Mouse (Mus musculus) MEL (cell line): ENCODE data around the gene Snd1. TPM values are rescaled to one million over a fixed set of nuclear protein-coding genes. Genes with fewer than 3 reads are reported as not detected.

Source experiments
- DNase-seq: peaks from one replicate; pipeline ENCODE4 v3.0.0; 2011; ENCODE audit warnings: low read depth, low spot score
- H3K27ac ChIP-seq: 2 replicates; pipeline ENCODE4 v1.5.1; 2012; ENCODE audit warnings: low read depth, mild to moderate bottlenecking, control low read depth, low read length, moderate library complexity; ENCODE audit not compliant: control insufficient read depth
- H3K27me3 ChIP-seq, 2 experiments: fragments of 150-350 bp in 1 of 2; sonication (generic) in 1 of 2; 2 replicates each; pipeline ENCODE4 v1.6.1; 2012; ENCODE audit warnings: low read length in 2 of 2, mild to moderate bottlenecking in 2 of 2, improper control_type of control experiment in 1 of 2, moderate library complexity in 1 of 2; ENCODE audit not compliant: insufficient read depth in 2 of 2, control insufficient read depth in 1 of 2
- H3K36me3 ChIP-seq, 2 experiments: 2 replicates each; pipeline ENCODE4 v1.6.1; 2012 to 2014; ENCODE audit warnings: low read length in 2 of 2, improper control_type of control experiment in 1 of 2, inconsistent platforms in 1 of 2, mild to moderate bottlenecking in 1 of 2; ENCODE audit not compliant: insufficient read depth in 2 of 2, control insufficient read depth in 1 of 2
- H3K4me1 ChIP-seq, 2 experiments: fragments of 150-350 bp in 1 of 2; sonication (generic) in 1 of 2; 2 replicates each; pipeline ENCODE4 v1.6.1; 2012; ENCODE audit warnings: low read length in 2 of 2, improper control_type of control experiment in 1 of 2, mild to moderate bottlenecking in 1 of 2; ENCODE audit not compliant: insufficient read depth in 2 of 2, control insufficient read depth in 1 of 2
- H3K4me3 ChIP-seq, 2 experiments: fragments of 150-350 bp in 1 of 2; sonication (generic) in 1 of 2; 2 replicates each; pipeline ENCODE4 v1.5.1; 2012; ENCODE audit warnings: low read depth in 2 of 2, low read length in 2 of 2, mild to moderate bottlenecking in 2 of 2, moderate library complexity in 2 of 2, control low read depth in 1 of 2, improper control_type of control experiment in 1 of 2; ENCODE audit not compliant: control insufficient read depth in 1 of 2, insufficient read depth in 1 of 2
- H3K79me2 ChIP-seq: 2 replicates; pipeline ENCODE4 v1.6.1; 2012; ENCODE audit warnings: mild to moderate bottlenecking, low read length, moderate library complexity; ENCODE audit not compliant: control insufficient read depth, poor library complexity, insufficient read depth
- H3K9ac ChIP-seq: 2 replicates; pipeline ENCODE4 v1.6.1; 2012; ENCODE audit warnings: low read depth, mild to moderate bottlenecking, control low read depth, low read length, moderate library complexity; ENCODE audit not compliant: control insufficient read depth, poor library complexity, severe bottlenecking
- H3K9me3 ChIP-seq: fragments of 150-350 bp; sonication (generic); replicated peaks from 2 replicates; pipeline ENCODE4 v1.6.1; 2012; ENCODE audit warnings: mild to moderate bottlenecking, low read length, improper control_type of control experiment, moderate library complexity; ENCODE audit not compliant: insufficient read depth
- CHD2 ChIP-seq: IDR thresholded peaks from 2 replicates; pipeline ENCODE4 v1.6.1; 2011; ENCODE audit warnings: low read length, improper control_type of control experiment
- E2F4 ChIP-seq: IDR thresholded peaks from 2 replicates; pipeline ENCODE4 v1.6.1; 2011; ENCODE audit warnings: low read depth, low read length, improper control_type of control experiment, borderline replicate concordance
- EP300 ChIP-seq, 2 experiments: IDR thresholded peaks; 2 replicates each; pipeline ENCODE4 v1.6.1; 2011; ENCODE audit warnings: improper control_type of control experiment in 2 of 2, low read length in 2 of 2, low read depth in 1 of 2, mild to moderate bottlenecking in 1 of 2
- ETS1 ChIP-seq: IDR thresholded peaks from 2 replicates; pipeline ENCODE4 v1.6.1; 2012; ENCODE audit warnings: low read depth, mild to moderate bottlenecking, inconsistent platforms, low read length, improper control_type of control experiment, moderate library complexity
- GATA1 ChIP-seq: IDR thresholded peaks from 2 replicates; pipeline ENCODE4 v1.6.1; 2011; ENCODE audit warnings: low read depth, low read length, improper control_type of control experiment
- KAT2A ChIP-seq: conservative IDR thresholded peaks from 2 replicates; pipeline ENCODE4 v1.6.1; 2012; ENCODE audit warnings: low read depth, low read length, improper control_type of control experiment, inconsistent platforms
- MAX ChIP-seq: IDR thresholded peaks from 2 replicates; pipeline ENCODE4 v1.6.1; 2011; ENCODE audit warnings: low read length, improper control_type of control experiment
- MYC ChIP-seq: IDR thresholded peaks from 2 replicates; pipeline ENCODE4 v1.6.1; 2011; ENCODE audit warnings: low read depth, mild to moderate bottlenecking, low read length, improper control_type of control experiment, moderate library complexity
- NELFE ChIP-seq: IDR thresholded peaks from 2 replicates; pipeline ENCODE4 v1.6.1; 2011; ENCODE audit warnings: low read depth, low read length, improper control_type of control experiment
- RCOR1 ChIP-seq: IDR thresholded peaks from 2 replicates; pipeline ENCODE4 v1.6.1; 2012; ENCODE audit warnings: low read depth, mild to moderate bottlenecking, inconsistent platforms, low read length, improper control_type of control experiment
- SIN3A ChIP-seq: IDR thresholded peaks from 2 replicates; pipeline ENCODE4 v1.6.1; 2012; ENCODE audit warnings: low read length, improper control_type of control experiment, inconsistent platforms
- TAL1 ChIP-seq: IDR thresholded peaks from 2 replicates; pipeline ENCODE4 v1.6.1; 2012; ENCODE audit warnings: mild to moderate bottlenecking, inconsistent platforms, low read length, moderate library complexity, mixed read lengths
- TCF12 ChIP-seq: IDR thresholded peaks from 2 replicates; pipeline ENCODE4 v1.6.1; 2014; ENCODE audit warnings: low read depth, mild to moderate bottlenecking, inconsistent platforms, low read length, improper control_type of control experiment, moderate library complexity
- UBTF ChIP-seq: IDR thresholded peaks from 2 replicates; pipeline ENCODE4 v1.6.1; 2012; ENCODE audit warnings: low read depth, mild to moderate bottlenecking, inconsistent platforms, low read length, improper control_type of control experiment, moderate library complexity, borderline replicate concordance; ENCODE audit not compliant: insufficient read depth
- USF1 ChIP-seq: IDR thresholded peaks from 2 replicates; pipeline ENCODE4 v1.6.1; 2014; ENCODE audit warnings: low read depth, mild to moderate bottlenecking, inconsistent platforms, low read length, improper control_type of control experiment, moderate library complexity
- ZC3H11A ChIP-seq: IDR thresholded peaks from 2 replicates; pipeline ENCODE4 v1.6.1; 2012; ENCODE audit warnings: low read depth, mild to moderate bottlenecking, inconsistent platforms, low read length, improper control_type of control experiment
- polyA plus RNA-seq, 2 experiments: library from polyadenylated mRNA; stranded (reverse) in 1 of 2; unstranded in 1 of 2; fragments of >175 nt in 1 of 2; fragments of >200 nt in 1 of 2; gene quantifications; 2 replicates each; pipeline versions ENCODE4 v1.2.1 to v1.2.4; 2012; ENCODE audit warnings: low replicate concordance in 2 of 2, low read depth in 1 of 2; ENCODE audit not compliant: insufficient read length in 2 of 2, insufficient read depth in 1 of 2, missing spikeins in 1 of 2
- total RNA-seq: library from RNA; depleted of rRNA; stranded (reverse); fragments of 300-350 nt; gene quantifications from 2 replicates; pipeline ENCODE4 v1.2.3, GENCODE M21; 2012

Snd1 gene
- total and polyA plus RNA-seq, 3 experiments, result 192 to 280 TPM; not detected in 1

GRCm38 (mm10) chr6:28599120-28599519, 124.2 kb downstream of the Snd1 start:
- H3K79me2 ChIP-seq, result peaks cover 3% of the 10 kb centered on the region; the same call in 1 of the 2 replicates
- H3K9ac ChIP-seq, result no peak overlapping the region
- DNase-seq, result peak; percentile 88
- TF ChIP-seq ETS1 (0 out of 2 replicates have a peak, but pooled peaks have one; percentile 22), GATA1 (peak; percentile 81), E2F4 (no peak), TAL1 (peak; percentile 60), UBTF (0 out of 2 replicates have a peak, but pooled peaks have one; percentile 39), RCOR1 (0 out of 2 replicates have a peak, but pooled peaks have one; percentile 13), EP300 (IDR thresholded peaks at IDR 0.05; ENCODE audit: low read depth in 1 of 2, low read length in 2 of 2) (peak; percentile 52 to 57; a peak in 3 of 4 replicates), CHD2 (no peak), MAX (no peak), SIN3A (peak; percentile 63), TCF12 (peak; percentile 63)
- peaks cover 23 to 33% of the 10 kb centered on the region in 2 experiments for H3K4me1 ChIP-seq
- H3K27me3 ChIP-seq, result no peaks in the 10 kb centered on the region
- peaks cover 21 to 52% of the 10 kb centered on the region in 2 experiments for H3K36me3 ChIP-seq
- peak overlapping the region; percentile 50 for H3K27ac ChIP-seq
- H3K4me3 ChIP-seq, result 0 out of 4 replicates have a peak overlapping the region, but pooled peaks of 1 of the 2 experiments have one; percentile 9
- no peaks in the 10 kb centered on the region for H3K9me3 ChIP-seq

- no peak overlapping the region for H3K9ac ChIP-seq
- no peak for DNase-seq
- H3K4me1 ChIP-seq, result peaks cover 23 to 34% of the 10 kb centered on the region in 2 experiments
- no peaks in the 10 kb centered on the region for H3K27me3 ChIP-seq
- peaks cover 1% of the 10 kb centered on the region; the same call in 1 of the 2 replicates for H3K79me2 ChIP-seq
- no peaks in the 10 kb centered on the region for H3K9me3 ChIP-seq
- H3K27ac ChIP-seq, result no peak overlapping the region
- no peak overlapping the region for H3K4me3 ChIP-seq
- TF ChIP-seq USF1 (no peak), UBTF (no peak), KAT2A (no peak), NELFE (no peak), MYC (no peak), CHD2 (no peak), ZC3H11A (no peak)
- H3K36me3 ChIP-seq, result peaks cover 25 to 55% of the 10 kb centered on the region in 2 experiments
These were observed 125.5 kb downstream of the Snd1 start for GRCm38 (mm10) chr6:28600404-28600803.
